Mouse (Mus musculus) neural tube, embryonic 14.5 days (tissue): ENCODE results near the gene Fen1. TPM values are rescaled to one million over a fixed set of nuclear protein-coding genes. Genes with fewer than 3 reads are reported as not detected.

Experiments
- ATAC-seq: fragments of 200-750 bp; cut with Nextera tagmentation; 2 replicates; pipeline ENCODE4 v1.8.0; 2017; ENCODE audit warnings: low read depth, mild to moderate bottlenecking, moderate TSS enrichment, moderate library complexity
- H3K27ac ChIP-seq: fragments of 300-500 bp; sonication (generic); 2 replicates; pipeline ENCODE4 v1.5.1; 2014; ENCODE audit warnings: low read depth, mild to moderate bottlenecking, control low read depth, low read length, moderate library complexity, mixed read lengths
- H3K27me3 ChIP-seq: fragments of 300-500 bp; sonication (generic); 2 replicates; pipeline ENCODE4 v1.6.1; 2014; ENCODE audit warnings: low read length; ENCODE audit not compliant: control insufficient read depth, insufficient read depth
- H3K36me3 ChIP-seq: fragments of 300-500 bp; sonication (generic); 2 replicates; pipeline ENCODE4 v1.6.1; 2014; ENCODE audit warnings: low read length, mixed read lengths; ENCODE audit not compliant: control insufficient read depth, insufficient read depth
- H3K4me1 ChIP-seq: fragments of 300-500 bp; sonication (generic); 2 replicates; pipeline ENCODE4 v1.6.1; 2014; ENCODE audit warnings: low read length; ENCODE audit not compliant: control insufficient read depth, insufficient read depth
- H3K4me2 ChIP-seq: fragments of 300-500 bp; sonication (generic); 2 replicates; pipeline ENCODE4 v1.6.1; 2014; ENCODE audit warnings: mild to moderate bottlenecking, low read depth, low read length, control low read depth
- H3K4me3 ChIP-seq: fragments of 300-500 bp; sonication (generic); 2 replicates; pipeline ENCODE4 v1.5.1; 2014; ENCODE audit warnings: low read depth, low read length, control low read depth, mixed read lengths
- H3K9ac ChIP-seq: fragments of 300-500 bp; sonication (generic); replicated peaks from 2 replicates; pipeline ENCODE4 v1.6.1; 2014; ENCODE audit warnings: low read depth, mild to moderate bottlenecking, control low read depth, low read length, mixed read lengths
- H3K9me3 ChIP-seq: fragments of 300-500 bp; sonication (generic); 2 replicates; pipeline ENCODE4 v1.6.1; 2016; ENCODE audit warnings: low read length; ENCODE audit not compliant: control insufficient read depth
- WGBS: fragments of 180-500 bp; shearing (Covaris S2); extraction: QIAGEN DNeasy Blood & Tissue Kit; methylation state at CpG from one replicate; pipeline ENCODE4 v1.1.7; 2014; 5-methylcytosine and 5-hydroxymethylcytosine counted together
- polyA plus RNA-seq: library from polyadenylated mRNA; unstranded; fragments of >200 nt; fragmentation: Nextera tagmentation; extraction: Ambion mirVana; gene quantifications from 2 replicates; pipeline ENCODE4 v1.2.1, GENCODE M21; 2014

Gene Fen1
- polyA plus RNA-seq, 1 experiment from 2014 or later = 18.0 TPM

GRCm38 (mm10) chr19:10238477-10238876, 34.5 kb upstream of the Fen1 start:
- Histone ChIP-seq H3K27me3 (peaks cover 5% of the 10 kb centered on the region), H3K36me3 (no peaks in the 10 kb centered on the region), H3K9ac (no peak overlapping the region), H3K4me1 (peaks cover 4% of the 10 kb centered on the region; the same call in 1 of the 2 replicates), H3K9me3 (no peaks in the 10 kb centered on the region), H3K4me3 (no peak overlapping the region), H3K27ac (no peak overlapping the region), H3K4me2 (no peak overlapping the region)
- WGBS = 78% methylated on average over 3 of the region's 3 CpGs
- no peak for ATAC-seq

- Histone ChIP-seq H3K4me3 (no peak overlapping the region), H3K4me1 (peaks cover 4% of the 10 kb centered on the region; the same call in 1 of the 2 replicates), H3K27me3 (peaks cover 5% of the 10 kb centered on the region), H3K27ac (no peak overlapping the region), H3K9me3 (no peaks in the 10 kb centered on the region), H3K4me2 (no peak overlapping the region), H3K36me3 (no peaks in the 10 kb centered on the region), H3K9ac (no peak overlapping the region)
- ATAC-seq = no peak
- WGBS = 89% methylated on average over 9 of the region's 9 CpGs
These were observed 32.0 kb upstream of the Fen1 start for GRCm38 (mm10) chr19:10235784-10236565.

- no peak overlapping the region for H3K4me3 ChIP-seq
- no peaks in the 10 kb centered on the region for H3K36me3 ChIP-seq
- ATAC-seq = no peak
- H3K9ac ChIP-seq = no peak overlapping the region
- no peak overlapping the region for H3K27ac ChIP-seq
- no peaks in the 10 kb centered on the region for H3K9me3 ChIP-seq
- 31% methylated on average over 9 of the region's 9 CpGs for WGBS
- H3K4me1 ChIP-seq = no peaks in the 10 kb centered on the region
- no peaks in the 10 kb centered on the region for H3K27me3 ChIP-seq
- no peak overlapping the region for H3K4me2 ChIP-seq
These were observed 28.5 kb upstream of the Fen1 start for GRCm38 (mm10) chr19:10232327-10233017.

- Histone ChIP-seq H3K4me3 (no peak overlapping the region), H3K9me3 (no peaks in the 10 kb centered on the region), H3K36me3 (no peaks in the 10 kb centered on the region), H3K4me2 (no peak overlapping the region), H3K27ac (no peak overlapping the region), H3K9ac (no peak overlapping the region), H3K27me3 (no peaks in the 10 kb centered on the region), H3K4me1 (no peaks in the 10 kb centered on the region)
- WGBS = 13% methylated on average over 5 of the region's 5 CpGs
- ATAC-seq = no peak
These were observed 27.9 kb upstream of the Fen1 start for GRCm38 (mm10) chr19:10231871-10232270.

- H3K4me2 ChIP-seq = no peak overlapping the region
These were observed 27.0 kb upstream of the Fen1 start for GRCm38 (mm10) chr19:10231016-10231415.

GRCm38 (mm10) chr19:10225767-10226166, 21.8 kb upstream of the Fen1 start:
- WGBS = 90% methylated on average over 4 of the region's 4 CpGs
- no peaks in the 10 kb centered on the region for H3K36me3 ChIP-seq
- no peak overlapping the region for H3K4me2 ChIP-seq
- H3K9me3 ChIP-seq = no peaks in the 10 kb centered on the region
- no peak overlapping the region for H3K4me3 ChIP-seq
- no peaks in the 10 kb centered on the region for H3K4me1 ChIP-seq
- ATAC-seq = no peak
- no peaks in the 10 kb centered on the region for H3K27me3 ChIP-seq
- H3K9ac ChIP-seq = no peak overlapping the region
- no peak overlapping the region for H3K27ac ChIP-seq

More at GRCm38 (mm10) chr19:10231016-10231415, 27.0 kb upstream of the Fen1 start:
- Histone ChIP-seq H3K27ac (no peak overlapping the region), H3K9me3 (no peaks in the 10 kb centered on the region), H3K4me1 (no peaks in the 10 kb centered on the region), H3K9ac (no peak overlapping the region), H3K27me3 (no peaks in the 10 kb centered on the region), H3K4me3 (no peak overlapping the region), H3K36me3 (no peaks in the 10 kb centered on the region)
- 11% methylated on average over 7 of the region's 7 CpGs for whole genome bisulfite sequencing
- ATAC-seq = no peak

GRCm38 (mm10) chr19:10224637-10225453, 20.9 kb upstream of the Fen1 start:
- Histone ChIP-seq H3K27ac (no peak overlapping the region), H3K4me1 (no peaks in the 10 kb centered on the region), H3K36me3 (no peaks in the 10 kb centered on the region), H3K27me3 (no peaks in the 10 kb centered on the region), H3K4me3 (no peak overlapping the region), H3K4me2 (no peak overlapping the region), H3K9ac (no peak overlapping the region), H3K9me3 (no peaks in the 10 kb centered on the region)
- 43% methylated on average over 26 of the region's 26 CpGs for WGBS
- ATAC-seq = no peak

- 82% methylated on average over 4 of the region's 4 CpGs for WGBS
- H3K27me3 ChIP-seq = no peaks in the 10 kb centered on the region
- H3K36me3 ChIP-seq = no peaks in the 10 kb centered on the region
- no peak overlapping the region for H3K9ac ChIP-seq
- no peaks in the 10 kb centered on the region for H3K4me1 ChIP-seq
- no peaks in the 10 kb centered on the region for H3K9me3 ChIP-seq
- H3K27ac ChIP-seq = no peak overlapping the region
- no peak for ATAC-seq
- no peak overlapping the region for H3K4me2 ChIP-seq
- no peak overlapping the region for H3K4me3 ChIP-seq
These were observed 19.6 kb upstream of the Fen1 start for GRCm38 (mm10) chr19:10223561-10223960.
